Mouse (Mus musculus): ENCODE data around the gene Kiss1. TPM values are rescaled to one million over a fixed set of nuclear protein-coding genes. Genes with fewer than 3 reads are reported as not detected.
A peak's percentile ranks its signal among the peaks of the same experiment; 100 is the strongest.

Gene Kiss1
- polyA plus RNA-seq, 1 experiment from 2014 or later = not detected

DNA sequence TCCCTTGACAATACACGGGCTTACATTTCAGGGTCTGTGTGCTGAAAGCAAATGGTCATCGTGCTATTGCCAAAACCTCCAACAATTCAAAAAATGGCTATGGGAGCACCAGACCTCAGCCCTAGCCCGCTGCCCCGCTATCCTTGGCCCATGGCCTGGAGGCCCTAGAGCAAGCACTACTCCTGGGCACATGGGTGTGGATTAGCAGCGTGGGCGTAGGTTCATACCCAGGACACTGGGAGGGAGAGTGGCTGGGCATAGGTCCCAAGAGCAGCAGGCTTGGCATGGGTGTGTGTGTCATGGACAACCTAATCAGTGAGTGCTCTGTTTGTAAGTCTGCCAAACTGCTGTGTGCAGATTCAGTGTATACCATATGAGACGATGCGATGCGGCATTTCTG, 25.3 kb upstream of the Kiss1 start:
- Histone ChIP-seq H3K27me3 (no peaks in the 10 kb centered on the region), H3K9ac (no peak overlapping the region), H3K27ac (replicated peaks) (no peak overlapping the region), H3K4me3 (no peak overlapping the region), H3K4me2 (no peak overlapping the region), H3K9me3 (no peaks in the 10 kb centered on the region), H3K4me1 (replicated peaks) (peaks cover 27% of the 10 kb centered on the region), H3K36me3 (peaks cover 86% of the 10 kb centered on the region)
- 93% methylated on average over 9 of the region's 9 CpGs for WGBS
- no peak for ATAC-seq (ENCODE audit: low read depth)

DNA sequence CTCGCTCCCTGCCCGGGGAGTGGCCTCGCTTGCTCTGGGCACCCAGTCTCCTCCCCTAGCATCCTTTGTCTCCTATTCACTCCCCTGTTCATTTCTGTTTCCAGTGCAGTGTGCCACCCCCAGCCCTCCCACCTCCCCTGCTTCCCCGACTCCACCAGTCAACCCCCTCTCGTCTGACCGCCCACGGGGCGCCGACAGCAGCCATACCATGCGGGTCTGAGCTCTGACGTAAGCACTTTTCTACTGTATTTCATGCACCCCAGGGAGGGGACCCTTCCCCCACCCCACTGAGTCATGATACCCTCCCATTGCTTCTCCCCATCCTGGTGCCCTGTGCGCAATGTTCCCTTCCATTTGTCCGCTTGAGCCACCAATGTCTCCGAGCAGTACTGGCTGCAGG, 22.9 kb upstream of the Kiss1 start:
- Histone ChIP-seq H3K9ac (0 out of 2 replicates have a peak overlapping the region, but pooled peaks have one; percentile 8), H3K27me3 (no peaks in the 10 kb centered on the region), H3K9me3 (no peaks in the 10 kb centered on the region), H3K27ac (replicated peaks) (peak overlapping the region; percentile 25), H3K4me1 (replicated peaks) (peaks cover 36% of the 10 kb centered on the region), H3K4me2 (peak overlapping the region; percentile 26; the same call in 1 of the 2 replicates), H3K36me3 (peaks cover 68% of the 10 kb centered on the region), H3K4me3 (no peak overlapping the region)
- WGBS = 37% methylated on average over 14 of the region's 14 CpGs
- no peak for ATAC-seq (ENCODE audit: low read depth)

DNA sequence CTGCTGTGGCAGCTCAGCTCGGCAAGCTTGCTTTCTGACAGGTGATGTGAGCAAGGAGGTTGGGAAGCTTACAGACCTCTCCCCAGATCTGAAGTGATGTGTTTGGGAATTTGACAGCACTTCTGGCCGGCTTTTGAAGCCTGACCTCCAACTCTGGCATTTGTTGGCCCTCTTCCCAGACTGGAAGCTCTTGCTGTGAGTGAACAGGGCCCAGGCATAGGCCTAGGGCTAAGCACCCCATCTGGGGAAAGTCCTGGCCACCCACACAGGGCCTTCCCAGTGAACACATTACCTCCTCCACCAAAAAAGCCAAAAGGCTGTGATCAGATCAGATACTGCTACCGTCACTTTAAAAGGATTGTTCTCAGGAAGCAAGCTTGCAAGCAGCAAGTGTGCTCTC, 19.1 kb upstream of the Kiss1 start:
- 65% methylated on average over 3 of the region's 3 CpGs for WGBS

DNA sequence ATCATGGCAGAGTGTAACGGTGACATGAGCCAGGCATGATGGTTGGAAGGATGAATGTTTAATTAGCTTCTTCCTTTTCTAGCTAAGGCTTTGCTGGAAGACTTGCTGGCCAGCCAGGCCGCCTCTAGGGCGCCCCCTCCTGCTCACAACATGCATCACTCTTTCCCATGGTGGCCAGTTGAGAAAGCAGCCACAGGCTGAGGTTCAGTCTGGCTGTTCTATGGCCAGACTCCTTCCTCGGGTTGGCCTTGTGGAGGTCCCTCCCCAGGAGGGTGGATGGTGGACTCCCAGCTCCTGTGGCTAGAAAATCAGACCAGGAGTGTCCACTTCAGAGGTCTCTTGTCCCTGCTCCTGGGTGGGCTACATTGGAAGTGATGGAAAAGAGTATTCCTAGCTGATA, 14.8 kb upstream of the Kiss1 start:
- H3K9ac ChIP-seq = no peak overlapping the region
- H3K27ac ChIP-seq (replicated peaks) = no peak overlapping the region
- ATAC-seq (ENCODE audit: low read depth) = no peak
- H3K36me3 ChIP-seq = peaks cover 5% of the 10 kb centered on the region; the same call in 1 of the 2 replicates
- no peak overlapping the region for H3K4me3 ChIP-seq
- no peak overlapping the region for H3K4me2 ChIP-seq
- no peaks in the 10 kb centered on the region for H3K9me3 ChIP-seq
- no peaks in the 10 kb centered on the region for H3K27me3 ChIP-seq
- H3K4me1 ChIP-seq (replicated peaks) = peaks cover 16% of the 10 kb centered on the region
- WGBS = 5% methylated on average over 4 of the region's 4 CpGs

More for the DNA sequence above, 19.1 kb upstream of the Kiss1 start:
- peaks cover 36% of the 10 kb centered on the region for H3K36me3 ChIP-seq
- H3K9ac ChIP-seq = no peak overlapping the region
- H3K4me3 ChIP-seq = no peak overlapping the region
- peaks cover 32% of the 10 kb centered on the region for H3K4me1 ChIP-seq (replicated peaks)
- no peaks in the 10 kb centered on the region for H3K9me3 ChIP-seq
- H3K27ac ChIP-seq (replicated peaks) = 0 out of 2 replicates have a peak overlapping the region, but pooled peaks have one; percentile 13
- no peaks in the 10 kb centered on the region for H3K27me3 ChIP-seq
- no peak overlapping the region for H3K4me2 ChIP-seq
- no peak for ATAC-seq (ENCODE audit: low read depth)

DNA sequence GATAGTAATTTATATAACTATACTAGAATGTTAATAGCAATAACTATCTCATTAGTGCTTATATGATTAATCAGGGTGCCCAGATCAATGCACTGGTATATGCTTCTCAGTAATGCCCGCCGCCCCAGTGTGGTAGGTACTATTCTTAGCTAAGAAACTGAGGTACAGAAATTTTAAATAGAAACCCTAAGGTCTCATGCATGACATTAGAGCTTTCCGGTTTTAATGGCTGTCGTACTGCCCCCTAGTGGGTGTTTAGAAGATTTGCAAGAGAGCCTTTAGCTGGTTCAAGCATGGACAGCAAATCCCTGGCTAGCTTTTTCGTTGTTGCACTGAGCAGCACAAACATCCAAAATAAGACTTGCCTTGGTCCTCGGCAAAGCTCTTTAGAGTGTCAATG, 14.4 kb upstream of the Kiss1 start:
- WGBS = 17% methylated on average over 6 of the region's 6 CpGs
- Histone ChIP-seq H3K9ac (no peak overlapping the region), H3K27me3 (no peaks in the 10 kb centered on the region), H3K4me3 (no peak overlapping the region), H3K4me1 (replicated peaks) (peaks cover 18% of the 10 kb centered on the region), H3K36me3 (peaks cover 5% of the 10 kb centered on the region; the same call in 1 of the 2 replicates), H3K9me3 (no peaks in the 10 kb centered on the region), H3K4me2 (no peak overlapping the region), H3K27ac (replicated peaks) (no peak overlapping the region)
- ATAC-seq (ENCODE audit: low read depth) = peak; percentile 55; the same call in 1 of the 2 replicates

DNA sequence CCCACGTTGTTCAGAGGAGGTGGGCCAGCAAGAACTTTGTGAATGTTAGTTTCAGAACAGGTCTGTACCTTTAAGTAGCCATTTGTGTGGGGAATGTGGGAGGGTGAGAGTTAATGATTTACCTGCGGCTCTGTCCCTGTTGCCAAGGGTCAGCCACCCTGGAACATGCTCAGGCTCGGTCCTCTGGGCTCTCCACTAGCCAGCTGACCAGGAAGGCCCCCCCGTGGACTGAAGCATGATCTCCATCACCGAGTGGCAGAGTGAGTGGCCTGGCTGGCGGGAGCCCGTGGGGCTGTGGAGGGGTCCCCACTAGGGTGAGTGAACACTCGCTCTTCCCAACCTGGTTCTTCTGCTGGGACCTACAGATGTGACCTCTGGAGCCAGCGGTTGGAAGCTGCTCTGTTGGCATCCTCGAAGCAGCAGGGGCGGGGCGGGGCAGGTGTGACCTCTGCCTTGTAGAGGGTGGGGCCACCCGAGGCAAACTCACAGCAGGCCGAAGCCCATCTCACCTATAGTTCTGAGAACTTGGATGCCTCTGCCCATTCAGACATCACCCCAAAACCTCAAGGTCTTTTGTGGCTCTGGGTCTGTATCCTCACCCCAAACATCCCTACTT, 11.9 kb upstream of the Kiss1 start, which contains the start of gene Golt1a:
TSS of gene Golt1a (plus strand) at position 149 of the 616 bp plus-strand sequence.
- no peak within 1 kb of the TSS for H3K27ac ChIP-seq (replicated peaks)
- H3K4me1 ChIP-seq (replicated peaks) = peaks cover 22% of the 10 kb centered on the region
- no peak within 1 kb of the TSS for H3K4me2 ChIP-seq
- H3K36me3 ChIP-seq = no peaks in the 10 kb centered on the region
- H3K9ac ChIP-seq = no peak within 1 kb of the TSS
- H3K4me3 ChIP-seq = no peak within 1 kb of the TSS
- ATAC-seq (ENCODE audit: low read depth) = no peak
- no peaks in the 10 kb centered on the region for H3K9me3 ChIP-seq
- 61% methylated on average over 14 of the region's 14 CpGs for WGBS
- H3K27me3 ChIP-seq = no peaks in the 10 kb centered on the region

DNA sequence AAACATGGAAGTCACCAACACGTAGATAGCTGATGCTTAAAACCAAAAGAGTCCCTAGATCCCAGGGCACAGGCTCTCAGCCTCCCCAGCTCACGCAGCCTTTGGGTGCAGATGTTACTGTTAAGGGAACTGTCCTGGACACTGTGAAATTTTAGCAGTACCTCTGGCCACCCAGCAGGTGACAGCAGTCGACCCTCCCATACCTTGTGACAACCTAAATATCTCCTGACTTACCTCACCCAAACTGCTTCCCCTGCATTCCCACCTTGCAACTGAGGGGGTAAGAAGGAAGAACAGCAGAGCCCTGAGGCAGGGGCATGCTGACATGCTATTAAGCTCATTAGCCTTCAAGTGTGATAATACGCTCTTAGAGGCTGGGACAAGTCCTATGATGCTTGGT, 10.4 kb upstream of the Kiss1 start:
- H3K4me2 ChIP-seq = no peak overlapping the region
- H3K36me3 ChIP-seq = no peaks in the 10 kb centered on the region
- no peaks in the 10 kb centered on the region for H3K9me3 ChIP-seq
- H3K9ac ChIP-seq = no peak overlapping the region
- 0 out of 2 replicates have a peak overlapping the region, but pooled peaks have one; percentile 30 for H3K27ac ChIP-seq (replicated peaks)
- peaks cover 22% of the 10 kb centered on the region for H3K4me1 ChIP-seq (replicated peaks)
- 60% methylated on average over 4 of the region's 4 CpGs for WGBS
- H3K4me3 ChIP-seq = no peak overlapping the region
- H3K27me3 ChIP-seq = no peaks in the 10 kb centered on the region
- ATAC-seq (ENCODE audit: low read depth) = no peak

DNA sequence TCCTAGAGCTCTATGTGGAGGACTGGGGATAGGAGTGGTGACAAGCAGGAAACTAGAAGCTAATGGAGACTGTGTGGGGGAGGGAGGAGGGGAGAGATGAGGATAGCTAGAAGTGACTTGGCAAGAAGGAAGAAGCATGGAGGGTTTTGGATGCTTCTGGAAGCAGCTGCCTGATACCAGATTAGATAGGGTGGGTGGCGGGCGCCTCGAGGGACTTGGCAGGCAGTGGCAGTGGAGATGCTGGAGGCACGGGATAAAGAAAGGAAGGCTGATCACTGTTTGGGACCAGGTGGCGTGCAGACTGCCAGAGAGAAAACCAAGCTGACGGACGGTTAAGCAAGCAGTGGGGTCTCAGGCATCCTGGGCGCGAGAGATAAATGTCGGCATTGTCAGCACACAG, 9.7 kb upstream of the Kiss1 start:
- Histone ChIP-seq H3K27me3 (no peaks in the 10 kb centered on the region), H3K4me2 (no peak overlapping the region), H3K36me3 (no peaks in the 10 kb centered on the region), H3K27ac (replicated peaks) (peak overlapping the region; percentile 30), H3K4me3 (no peak overlapping the region), H3K9ac (no peak overlapping the region), H3K9me3 (no peaks in the 10 kb centered on the region), H3K4me1 (replicated peaks) (peaks cover 20% of the 10 kb centered on the region)
- ATAC-seq (ENCODE audit: low read depth) = peak; percentile 54
- WGBS = 15% methylated on average over 10 of the region's 10 CpGs

DNA sequence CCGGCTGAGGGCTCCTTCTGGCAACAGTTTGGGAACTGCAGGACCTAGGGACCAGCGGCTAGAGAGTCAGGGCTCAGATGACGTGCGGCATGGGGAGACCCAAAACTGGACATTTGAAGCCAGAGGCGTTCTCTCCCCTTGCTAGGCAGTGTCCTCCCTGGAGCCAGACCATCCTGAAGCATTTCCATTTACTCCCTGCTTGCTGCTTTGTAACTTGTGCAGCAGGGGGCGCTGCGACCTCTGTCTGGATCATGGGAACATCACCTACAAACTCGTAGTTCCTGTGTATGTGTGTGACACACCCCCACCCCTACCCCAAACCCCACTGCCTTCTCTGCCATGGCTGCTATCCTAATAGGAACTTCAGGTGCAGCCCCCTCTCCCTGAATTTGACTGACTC, 7.3 kb upstream of the Kiss1 start:
- H3K36me3 ChIP-seq = no peaks in the 10 kb centered on the region
- no peaks in the 10 kb centered on the region for H3K9me3 ChIP-seq
- no peaks in the 10 kb centered on the region for H3K27me3 ChIP-seq
- H3K4me1 ChIP-seq (replicated peaks) = peaks cover 17% of the 10 kb centered on the region
- H3K27ac ChIP-seq (replicated peaks) = no peak overlapping the region
- H3K4me2 ChIP-seq = no peak overlapping the region
- no peak overlapping the region for H3K4me3 ChIP-seq
- ATAC-seq (ENCODE audit: low read depth) = no peak
- H3K9ac ChIP-seq = no peak overlapping the region
- WGBS = 24% methylated on average over 8 of the region's 8 CpGs

DNA sequence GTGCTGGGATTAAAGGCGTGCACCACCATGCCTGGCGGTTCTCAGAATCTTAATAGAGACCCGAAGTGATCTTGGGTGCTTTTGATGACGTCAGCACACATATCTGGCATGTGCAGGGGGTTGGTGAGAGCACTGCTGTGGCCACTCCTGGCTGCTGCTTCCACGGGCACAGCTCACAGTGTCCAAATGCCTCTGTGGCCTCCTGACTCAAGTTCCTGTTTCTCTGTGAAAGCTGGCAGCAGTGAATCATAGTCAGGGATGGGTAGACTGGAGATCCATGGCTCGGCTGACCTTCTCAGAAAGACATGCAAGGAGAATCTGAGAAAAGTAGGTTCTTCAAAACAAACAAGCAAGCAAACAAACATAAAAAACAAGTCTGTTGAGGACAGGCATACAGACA, 5.9 kb upstream of the Kiss1 start:
- Histone ChIP-seq H3K27ac (replicated peaks) (no peak overlapping the region), H3K4me1 (replicated peaks) (peaks cover 17% of the 10 kb centered on the region), H3K4me2 (no peak overlapping the region), H3K9ac (no peak overlapping the region), H3K9me3 (no peaks in the 10 kb centered on the region), H3K4me3 (no peak overlapping the region), H3K27me3 (no peaks in the 10 kb centered on the region), H3K36me3 (no peaks in the 10 kb centered on the region)
- 86% methylated on average over 6 of the region's 6 CpGs for WGBS
- ATAC-seq (ENCODE audit: low read depth) = no peak

DNA sequence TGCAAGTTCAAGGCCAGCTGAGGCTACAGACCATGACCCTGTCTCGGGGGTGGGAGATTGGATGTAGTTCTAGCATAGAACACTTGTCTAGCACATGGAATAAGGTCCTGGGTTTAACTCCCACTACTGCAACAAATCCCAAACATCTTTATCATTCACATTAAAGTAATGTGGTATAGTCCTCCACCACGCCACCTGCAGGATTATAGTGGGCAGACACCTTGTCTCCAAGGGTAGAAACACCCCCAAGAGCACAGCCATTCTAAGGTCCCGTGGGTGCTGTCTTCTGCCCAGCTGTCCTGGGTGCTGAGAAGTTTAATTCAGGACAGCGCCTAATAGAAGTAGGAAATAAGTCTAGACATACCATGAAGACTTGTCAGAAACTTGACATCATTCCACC, 5.1 kb upstream of the Kiss1 start:
- Histone ChIP-seq H3K27ac (replicated peaks) (no peak overlapping the region), H3K4me2 (no peak overlapping the region), H3K9me3 (no peaks in the 10 kb centered on the region), H3K9ac (no peak overlapping the region), H3K4me1 (replicated peaks) (peaks cover 20% of the 10 kb centered on the region), H3K4me3 (no peak overlapping the region), H3K36me3 (no peaks in the 10 kb centered on the region), H3K27me3 (no peaks in the 10 kb centered on the region)
- WGBS = 81% methylated on average over 4 of the region's 4 CpGs
- ATAC-seq (ENCODE audit: low read depth) = no peak

DNA sequence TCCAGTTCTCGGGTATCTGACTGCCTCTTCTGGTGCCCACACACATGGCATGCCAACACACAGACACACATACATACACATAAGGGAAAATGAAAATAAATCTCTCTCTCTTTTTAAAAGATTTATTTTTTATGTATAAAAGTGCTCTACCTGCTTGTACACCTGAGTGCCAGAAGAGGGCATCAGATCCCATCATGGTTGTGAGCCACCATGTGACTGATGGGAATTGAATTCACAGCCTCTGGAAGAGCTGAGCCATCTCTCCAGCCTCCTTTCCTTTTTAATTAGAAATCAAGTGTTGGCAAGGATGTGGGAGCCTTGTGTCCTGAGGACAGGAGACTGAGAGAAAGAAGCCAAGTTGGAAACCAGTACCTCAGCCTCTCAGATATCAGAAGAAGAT, 4.5 kb upstream of the Kiss1 start:
- Histone ChIP-seq H3K36me3 (no peaks in the 10 kb centered on the region), H3K9me3 (no peaks in the 10 kb centered on the region), H3K27ac (replicated peaks) (no peak overlapping the region), H3K9ac (no peak overlapping the region), H3K4me2 (no peak overlapping the region), H3K4me3 (no peak overlapping the region), H3K27me3 (no peaks in the 10 kb centered on the region), H3K4me1 (replicated peaks) (peaks cover 15% of the 10 kb centered on the region)
- ATAC-seq (ENCODE audit: low read depth) = no peak
- WGBS = 82% methylated on average over 1 of the region's 1 CpGs

DNA sequence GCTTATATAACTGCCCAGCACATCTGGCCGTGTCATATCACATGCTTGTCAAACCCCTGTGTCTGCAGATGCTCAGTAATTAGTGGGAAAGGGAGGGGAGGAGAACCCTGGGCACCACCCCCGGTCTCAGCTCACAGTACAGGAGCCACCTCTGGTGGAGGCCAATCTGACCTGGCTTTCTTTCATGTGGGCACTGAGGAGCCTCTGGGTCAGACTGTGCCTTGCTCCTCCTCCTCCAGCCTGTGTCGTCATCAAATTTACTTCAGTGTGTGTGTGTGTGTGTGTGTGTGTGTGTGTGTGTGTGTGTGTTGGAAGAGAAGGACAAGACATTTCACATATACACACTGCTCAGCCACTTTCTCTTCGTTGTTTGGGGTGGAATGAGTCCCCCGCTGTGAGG, 1.7 kb downstream of the Kiss1 start:
- Histone ChIP-seq H3K36me3 (no peaks in the 10 kb centered on the region), H3K9me3 (no peaks in the 10 kb centered on the region), H3K9ac (no peak overlapping the region), H3K27me3 (peaks cover 6% of the 10 kb centered on the region), H3K4me1 (replicated peaks) (peaks cover 9% of the 10 kb centered on the region; the same call in 1 of the 2 replicates), H3K4me2 (no peak overlapping the region), H3K4me3 (no peak overlapping the region), H3K27ac (replicated peaks) (no peak overlapping the region)
- no peak for ATAC-seq (ENCODE audit: low read depth)
- WGBS = 39% methylated on average over 5 of the region's 5 CpGs
